Mouse (Mus musculus) stomach, embryonic 15.5 days (tissue): ENCODE measurements around the gene Dapk2. TPM values are rescaled to one million over a fixed set of nuclear protein-coding genes. Genes with fewer than 3 reads are reported as not detected.

ENCODE experiments used
- ATAC-seq: fragments of 200-750 bp; cut with Nextera tagmentation; 2 replicates; pipeline ENCODE4 v1.8.0; 2017; ENCODE audit warnings: low read depth, moderate number of reproducible peaks, moderate TSS enrichment; ENCODE audit not compliant: insufficient read depth, low FRiP score
- H3K27ac ChIP-seq: fragments of 300-500 bp; sonication (generic); 2 replicates; pipeline ENCODE4 v1.5.1; 2015; ENCODE audit warnings: mild to moderate bottlenecking, inconsistent platforms
- H3K27me3 ChIP-seq: fragments of 300-500 bp; sonication (generic); replicated peaks from 2 replicates; pipeline ENCODE4 v1.6.1; 2015; ENCODE audit warnings: inconsistent platforms
- H3K36me3 ChIP-seq: fragments of 300-500 bp; sonication (generic); 2 replicates; pipeline ENCODE4 v1.6.1; 2015; ENCODE audit warnings: inconsistent platforms
- H3K4me1 ChIP-seq: fragments of 300-500 bp; sonication (generic); 2 replicates; pipeline ENCODE4 v1.6.1; 2015; ENCODE audit warnings: inconsistent platforms
- H3K4me2 ChIP-seq: fragments of 300-500 bp; sonication (generic); 2 replicates; pipeline ENCODE4 v1.6.1; 2015; ENCODE audit warnings: mild to moderate bottlenecking, inconsistent platforms
- H3K4me3 ChIP-seq: fragments of 300-500 bp; sonication (generic); replicated peaks from 2 replicates; pipeline ENCODE4 v1.5.1; 2015; ENCODE audit warnings: inconsistent platforms
- H3K9ac ChIP-seq: fragments of 300-500 bp; sonication (generic); 2 replicates; pipeline ENCODE4 v1.6.1; 2015; ENCODE audit warnings: inconsistent platforms
- H3K9me3 ChIP-seq: fragments of 300-500 bp; sonication (generic); 2 replicates; pipeline ENCODE4 v1.6.1; 2016; ENCODE audit warnings: inconsistent platforms
- WGBS: fragments of 180-500 bp; shearing (Covaris S2); methylation state at CpG from one replicate; pipeline ENCODE4 v1.1.7; 2015; 5-methylcytosine and 5-hydroxymethylcytosine counted together
- polyA plus RNA-seq: library from polyadenylated mRNA; unstranded; fragments of >200 nt; fragmentation: Nextera tagmentation; extraction: Ambion mirVana; gene quantifications from 2 replicates; pipeline ENCODE4 v1.2.1, GENCODE M21; 2015

Dapk2 gene
- polyA plus RNA-seq, 1 experiment from 2014 or later: 10.1 TPM

DNA sequence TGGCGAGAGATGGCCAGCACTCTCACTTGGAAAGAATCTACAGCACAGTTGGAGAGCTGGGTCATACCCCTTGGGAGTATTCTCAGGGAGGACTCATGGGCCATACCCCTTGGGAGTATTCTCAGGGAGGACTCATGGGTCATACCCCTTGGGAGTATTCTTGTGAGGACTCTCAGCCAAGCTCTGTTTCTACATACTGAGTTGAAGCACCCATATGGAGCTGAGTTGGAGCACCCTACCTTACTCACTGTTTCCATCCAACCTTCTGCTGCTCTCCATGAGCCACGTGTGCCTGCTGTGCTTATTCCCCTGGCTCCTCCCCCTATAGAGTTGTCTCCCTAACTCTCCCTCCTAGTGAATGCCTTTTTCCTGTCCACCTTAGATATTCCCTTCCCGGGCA, 148.4 kb downstream of the Dapk2 start:
- Histone ChIP-seq H3K27ac (no peak overlapping the region), H3K9ac (no peak overlapping the region), H3K9me3 (no peaks in the 10 kb centered on the region), H3K27me3 (no peaks in the 10 kb centered on the region), H3K36me3 (no peaks in the 10 kb centered on the region), H3K4me1 (0 out of 2 replicates have a peak, but pooled peaks cover 6% of the 10 kb centered on the region), H3K4me3 (no peak overlapping the region), H3K4me2 (no peak overlapping the region)
- ATAC-seq: no peak
- 76% methylated on average over 3 of the region's 3 CpGs for WGBS

DNA sequence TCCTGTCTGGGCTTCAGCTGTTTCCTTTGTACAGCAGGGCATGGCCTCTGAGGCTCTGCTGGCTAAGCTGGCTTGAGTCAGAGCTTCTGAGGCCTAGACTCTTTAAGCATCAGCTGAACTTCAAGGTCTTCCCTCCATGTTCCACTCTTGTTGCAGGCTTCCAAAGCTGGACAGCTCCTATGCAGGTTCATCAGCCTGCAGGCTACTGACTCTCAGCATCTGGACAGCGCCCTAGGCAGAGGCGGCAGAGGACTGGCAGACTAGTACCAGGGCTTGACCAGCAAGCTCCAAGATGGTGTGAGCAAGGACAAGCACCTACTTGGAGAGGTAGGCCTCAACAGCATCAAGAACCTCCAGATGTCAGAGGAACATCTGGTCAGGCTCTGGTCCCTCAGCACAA, 149.3 kb downstream of the Dapk2 start:
- no peak for ATAC-seq
- no peak overlapping the region for H3K4me3 ChIP-seq
- H3K27me3 ChIP-seq: no peaks in the 10 kb centered on the region
- no peak overlapping the region for H3K27ac ChIP-seq
- H3K4me1 ChIP-seq: 0 out of 2 replicates have a peak, but pooled peaks cover 6% of the 10 kb centered on the region
- 11% methylated on average over 2 of the region's 2 CpGs for WGBS
- H3K4me2 ChIP-seq: no peak overlapping the region
- no peaks in the 10 kb centered on the region for H3K36me3 ChIP-seq
- no peaks in the 10 kb centered on the region for H3K9me3 ChIP-seq
- H3K9ac ChIP-seq: no peak overlapping the region

- WGBS: 72% methylated on average over 4 of the region's 4 CpGs
- Histone ChIP-seq H3K9ac (no peak overlapping the region), H3K4me3 (no peak overlapping the region), H3K27me3 (no peaks in the 10 kb centered on the region), H3K27ac (no peak overlapping the region), H3K4me2 (no peak overlapping the region), H3K36me3 (no peaks in the 10 kb centered on the region), H3K4me1 (0 out of 2 replicates have a peak, but pooled peaks cover 6% of the 10 kb centered on the region), H3K9me3 (no peaks in the 10 kb centered on the region)
- no peak for ATAC-seq
Observed at GRCm38 (mm10) chr9:66308741-66309140, 150.7 kb downstream of the Dapk2 start.

GRCm38 (mm10) chr9:66311458-66311857, 153.4 kb downstream of the Dapk2 start:
- Histone ChIP-seq H3K4me2 (no peak overlapping the region), H3K4me3 (no peak overlapping the region), H3K27me3 (no peaks in the 10 kb centered on the region), H3K4me1 (no peaks in the 10 kb centered on the region), H3K36me3 (no peaks in the 10 kb centered on the region), H3K9me3 (no peaks in the 10 kb centered on the region), H3K27ac (no peak overlapping the region), H3K9ac (no peak overlapping the region)
- 33% methylated on average over 3 of the region's 3 CpGs for WGBS
- ATAC-seq: no peak

GRCm38 (mm10) chr9:66316603-66317002, 158.6 kb downstream of the Dapk2 start:
- Histone ChIP-seq H3K4me3 (no peak overlapping the region), H3K4me2 (no peak overlapping the region), H3K4me1 (no peaks in the 10 kb centered on the region), H3K9ac (no peak overlapping the region), H3K9me3 (no peaks in the 10 kb centered on the region), H3K36me3 (no peaks in the 10 kb centered on the region), H3K27ac (no peak overlapping the region), H3K27me3 (no peaks in the 10 kb centered on the region)
- ATAC-seq: no peak
- 77% methylated on average over 2 of the region's 2 CpGs for WGBS

Other genes starting within 250 kb of the Dapk2 start
- 25.8 and 26.8 TPM in 2 replicates for gene Trip4, start 249.4 kb upstream of the Dapk2 start, polyA plus RNA-seq
- 12.9 and 14.5 TPM in 2 replicates for gene Csnk1g1, start 249.3 kb upstream of the Dapk2 start, polyA plus RNA-seq
- gene Ppib, start 98.0 kb upstream of the Dapk2 start, polyA plus RNA-seq: 836 and 887 TPM in 2 replicates
- 2.2 and 4.6 TPM in 2 replicates for gene Snx22, start 88.5 kb upstream of the Dapk2 start, polyA plus RNA-seq
- gene Snx1, start 31.6 kb upstream of the Dapk2 start, polyA plus RNA-seq: 124 and 129 TPM in 2 replicates
- gene Ciao2a, start 31.6 kb upstream of the Dapk2 start, polyA plus RNA-seq: 170 and 180 TPM in 2 replicates
- gene Herc1, start 192.2 kb downstream of the Dapk2 start, polyA plus RNA-seq: 20.7 and 21.2 TPM in 2 replicates